ENCODE assay signal across 8 mouse cellular contexts in the genomic region with DNA sequence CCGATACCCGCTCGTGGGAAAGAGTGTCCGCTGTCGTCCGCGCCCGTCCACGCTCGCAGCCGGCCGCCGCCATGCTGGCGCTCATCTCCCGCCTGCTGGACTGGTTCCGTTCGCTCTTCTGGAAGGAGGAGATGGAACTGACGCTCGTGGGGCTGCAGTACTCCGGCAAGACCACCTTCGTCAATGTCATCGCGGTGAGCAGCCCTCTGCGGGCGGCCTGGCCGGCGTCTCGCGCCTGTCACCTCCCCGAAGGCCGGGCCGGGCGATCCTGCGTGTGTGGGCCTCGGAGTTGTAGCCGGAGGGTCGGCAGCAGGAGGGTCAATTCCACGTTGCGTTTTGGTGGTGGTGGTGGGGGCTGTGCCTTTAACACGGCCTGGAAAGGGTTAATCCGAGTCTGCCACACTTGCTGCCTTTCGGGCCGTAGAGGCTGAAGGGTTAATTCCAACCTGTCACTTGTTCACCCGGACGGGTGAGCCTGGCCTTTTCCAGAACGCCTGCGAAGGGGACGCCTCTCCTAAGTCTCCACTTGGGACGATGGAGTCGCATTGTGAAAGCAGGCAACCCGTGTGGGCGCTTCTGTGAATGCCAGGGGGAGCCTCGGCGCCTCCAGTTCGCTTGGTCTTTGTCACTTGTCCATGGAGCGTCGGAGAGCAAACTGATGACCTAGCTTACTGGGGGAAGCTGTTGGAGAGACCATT. TPM values are rescaled to one million over a fixed set of nuclear protein-coding genes. Genes with fewer than 3 reads are reported as not detected.
DNase-seq lines count a peak whose midpoint lies in the region; ATAC-seq and TF ChIP-seq lines count a peak whose summit lies in the region.

No protein-coding gene starts in this region.

- TF ChIP-seq CTCF in small intestine, adult 2 months (IDR thresholded peaks at IDR 0.05; ENCODE audit: extremely low read depth, insufficient read length, insufficient replicate concordance, low read depth, low read length) = no peak; the same call in 1 of the 2 replicates

- peak overlapping the region; percentile 76 for H3K27ac ChIP-seq in forebrain, embryonic 16.5 days (ENCODE audit: low read length)
- peak overlapping the region; percentile 91 for H3K27ac ChIP-seq in hindbrain, embryonic 13.5 days
- H3K27ac ChIP-seq in small intestine, adult 2 months (ENCODE audit: insufficient read depth, low read depth, low read length) = peak overlapping the region; percentile 76

- no peak for TF ChIP-seq POLR2A in small intestine, adult 2 months (IDR thresholded peaks at IDR 0.05; ENCODE audit: low read depth, low read length)

- H3K36me3 ChIP-seq in forebrain, embryonic 16.5 days (ENCODE audit: control insufficient read depth, insufficient read depth) = no peaks in the 10 kb centered on the region
- H3K36me3 ChIP-seq in hindbrain, embryonic 13.5 days = no peaks in the 10 kb centered on the region
- H3K36me3 ChIP-seq in small intestine, adult 2 months (ENCODE audit: control insufficient read depth, insufficient read depth, low read length) = no peaks in the 10 kb centered on the region

- peaks cover 17% of the 10 kb centered on the region for H3K4me1 ChIP-seq in forebrain, embryonic 16.5 days (replicated peaks; ENCODE audit: control insufficient read depth, insufficient read depth, low read length)
- peaks cover 25% of the 10 kb centered on the region for H3K4me1 ChIP-seq in hindbrain, embryonic 13.5 days (replicated peaks)
- H3K4me1 ChIP-seq in small intestine, adult 2 months (ENCODE audit: control insufficient read depth, insufficient read depth, insufficient read length, low read length) = peaks cover 13% of the 10 kb centered on the region; the same call in 1 of the 2 replicates

- no peaks in the 10 kb centered on the region for H3K27me3 ChIP-seq in forebrain, embryonic 16.5 days (replicated peaks; ENCODE audit: control insufficient read depth, insufficient read depth, low read length)
- no peaks in the 10 kb centered on the region for H3K27me3 ChIP-seq in hindbrain, embryonic 13.5 days
- no peaks in the 10 kb centered on the region for H3K27me3 ChIP-seq in small intestine, adult 2 months (ENCODE audit: control insufficient read depth, insufficient read depth, low read length)

- peak overlapping the region; percentile 97 for H3K4me3 ChIP-seq in forebrain, embryonic 16.5 days (replicated peaks; ENCODE audit: low read length)
- H3K4me3 ChIP-seq in hindbrain, embryonic 13.5 days = peak overlapping the region; percentile 97
- peak overlapping the region; percentile 99 for H3K4me3 ChIP-seq in small intestine, adult 2 months (ENCODE audit: low read depth, low read length)

- H3K9me3 ChIP-seq in forebrain, embryonic 16.5 days (ENCODE audit: control insufficient read depth, low read length) = no peaks in the 10 kb centered on the region
- no peaks in the 10 kb centered on the region for H3K9me3 ChIP-seq in hindbrain, embryonic 13.5 days

- under 1% methylated on average over 57 of the region's 57 CpGs for WGBS in forebrain, embryonic 16.5 days
- WGBS in hindbrain, embryonic 13.5 days = under 1% methylated on average over 55 of the region's 57 CpGs
- under 1% methylated on average over 57 of the region's 57 CpGs for WGBS in small intestine, adult 2 months

- ATAC-seq in forebrain, embryonic 16.5 days = peak; percentile 79
- peak; percentile 84 for ATAC-seq in hindbrain, embryonic 13.5 days (ENCODE audit: low FRiP score)

- H3K4me2 ChIP-seq in forebrain, embryonic 16.5 days (ENCODE audit: low read length) = peak overlapping the region; percentile 58
- H3K4me2 ChIP-seq in hindbrain, embryonic 13.5 days = peak overlapping the region; percentile 84

- peak overlapping the region; percentile 93 for H3K9ac ChIP-seq in forebrain, embryonic 16.5 days (replicated peaks; ENCODE audit: low read depth, low read length)
- H3K9ac ChIP-seq in hindbrain, embryonic 13.5 days = peak overlapping the region; percentile 98

- peak; percentile 33 to 60 for DNase-seq in heart, adult 18-20 months
- no peak for DNase-seq in heart, adult 11 months
- peak; percentile 57 to 58 for DNase-seq in adrenal gland, postnatal 36 days
- DNase-seq in left cerebral cortex, postnatal 10 days (ENCODE audit: extremely low spot score in 1 of 2, low spot score in 2 of 2) = peak; percentile 23 to 58
- DNase-seq in lung, postnatal 4 days = peak; percentile 54 to 64

- intact Hi-C loops in left cerebral cortex, postnatal 10 days (cut with DNase I) = loop anchor here (5.0 kb wide), 1 partner anchor 44 kb away; the partner anchor contains the start of gene Edem1

RNA-seq across cellular contexts. Expression of gene Arl8b, which starts 0.4 kb away (rescaled TPM):
- 100 to 1,000 TPM in 1 of 2 experiments, 10 to 100 TPM in 1; 97.1 to 101 TPM for total RNA-seq in heart, adult 18-20 months (2021)
- 100 to 1,000 TPM; 115 to 126 TPM for total RNA-seq in adrenal gland, postnatal 36 days (2021)
- 104 and 110 TPM in 2 replicates for polyA plus RNA-seq in forebrain, embryonic 16.5 days (2015; fragmentation: Nextera tagmentation; extraction: Ambion mirVana)
- polyA plus RNA-seq in hindbrain, embryonic 13.5 days (2015; fragmentation: Nextera tagmentation; extraction: Ambion mirVana) = 96.1 and 98.2 TPM in 2 replicates
- total RNA-seq in left cerebral cortex, postnatal 10 days (2021) = 100 to 1,000 TPM; 173 TPM
- 6.3 and 9.6 TPM in 2 replicates for polyA plus RNA-seq in small intestine, adult 2 months (2012; rRNA removed)

RNA-seq across cellular contexts. Expression of gene Edem1, which starts 45.1 kb away (rescaled TPM):
- 10 to 100 TPM; 11.7 to 18.7 TPM for total RNA-seq in heart, adult 18-20 months (2021)
- 10 to 100 TPM; 43.8 to 68.9 TPM for total RNA-seq in adrenal gland, postnatal 36 days (2021)
- polyA plus RNA-seq in forebrain, embryonic 16.5 days (2015; fragmentation: Nextera tagmentation; extraction: Ambion mirVana) = 6.8 and 7.3 TPM in 2 replicates
- 6.0 and 6.5 TPM in 2 replicates for polyA plus RNA-seq in hindbrain, embryonic 13.5 days (2015; fragmentation: Nextera tagmentation; extraction: Ambion mirVana)
- 10 to 100 TPM; 25.0 to 27.2 TPM for total RNA-seq in left cerebral cortex, postnatal 10 days (2021)
- 30.8 and 55.9 TPM in 2 replicates for polyA plus RNA-seq in small intestine, adult 2 months (2012; rRNA removed)
